Mouse (Mus musculus): ENCODE measurements around the gene Grap2.

GRCm38 (mm10) chr15:80694125-80694910 lies 121.9 kb downstream of the Grap2 start:
- TF ChIP-seq CTCF (IDR thresholded peaks at IDR 0.05; ENCODE audit: low read depth, low read length) (peak; percentile 36), POLR2AphosphoS5 (IDR thresholded peaks at IDR 0.05; ENCODE audit: insufficient replicate concordance, low read depth, low read length) (no peak), GATA1 (IDR thresholded peaks at IDR 0.05; ENCODE audit: borderline replicate concordance, low read length) (no peak)

All from G1E (cell line).